In the genomic region with DNA sequence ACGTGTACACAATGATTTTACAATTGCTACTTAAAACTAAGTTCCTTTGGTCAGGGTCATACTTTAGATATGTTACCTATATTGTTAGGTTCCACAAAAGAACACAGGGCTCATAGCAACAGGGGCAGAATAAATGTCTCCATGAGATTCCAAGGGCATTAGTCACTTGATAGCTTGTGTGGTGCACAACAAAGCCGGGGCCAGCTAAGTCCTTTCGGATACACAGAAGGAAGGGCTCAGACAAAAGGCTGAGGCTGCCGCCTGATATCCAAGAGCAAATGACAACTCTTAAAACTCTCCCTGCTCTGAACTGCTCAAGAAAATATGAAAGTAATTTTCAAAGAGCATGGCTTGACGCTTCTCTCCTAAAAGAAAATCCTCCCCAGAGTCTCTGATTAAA, we compare ENCODE assay signal across 10 mouse cellular contexts.
DNase-seq lines count a peak whose midpoint lies in the region; ATAC-seq lines count a peak whose summit lies in the region.
"Had no signal": no experiment of that assay in that cellular context is flagged by ENCODE, and none has a peak within 500 bp of the region (broad histone marks: within the 10 kb centered on the region; RNA-seq: fewer than 3 reads in every experiment).

No protein-coding gene starts in this region.

- no peaks in the 10 kb centered on the region for H3K36me3 ChIP-seq in heart, embryonic 14.5 days (ENCODE audit: control insufficient read depth, insufficient read depth, low read length)
- no peaks in the 10 kb centered on the region for H3K36me3 ChIP-seq in midbrain, embryonic 14.5 days (ENCODE audit: control insufficient read depth, insufficient read depth, low read length)
- H3K36me3 ChIP-seq in midbrain, embryonic 13.5 days: no peaks in the 10 kb centered on the region
- H3K36me3 ChIP-seq in embryonic facial prominence, embryonic 11.5 days (replicated peaks; ENCODE audit: control insufficient read depth, insufficient read depth, low read depth, low read length): no peaks in the 10 kb centered on the region
- H3K36me3 ChIP-seq in stomach, embryonic 15.5 days: no peaks in the 10 kb centered on the region
- H3K36me3 ChIP-seq: limb, embryonic 10.5 days had no signal

- H3K27ac ChIP-seq in heart, embryonic 14.5 days (replicated peaks in 1 of 2; ENCODE audit: control insufficient read depth in 1 of 2, insufficient read depth in 1 of 2, low read depth in 2 of 2, low read length in 2 of 2): peak overlapping the region in 1 of 2 experiments; percentile 20; a peak in 1 of 4 replicates
- H3K27ac ChIP-seq in midbrain, embryonic 14.5 days (replicated peaks; ENCODE audit: low read depth, low read length): no peak overlapping the region
- no peak overlapping the region for H3K27ac ChIP-seq in midbrain, embryonic 13.5 days
- H3K27ac ChIP-seq in embryonic facial prominence, embryonic 11.5 days (replicated peaks; ENCODE audit: low read depth, low read length): peak overlapping the region; percentile 20; the same call in 1 of the 2 replicates
- no peak overlapping the region for H3K27ac ChIP-seq in stomach, embryonic 15.5 days
- H3K27ac ChIP-seq: limb, embryonic 10.5 days had no signal

- no peak for ATAC-seq in heart, embryonic 14.5 days (ENCODE audit: insufficient number of reproducible peaks, insufficient read depth, low FRiP score, low read depth)
- ATAC-seq in midbrain, embryonic 14.5 days (ENCODE audit: low FRiP score, low TSS enrichment): no peak
- ATAC-seq in midbrain, embryonic 13.5 days: no peak
- ATAC-seq in embryonic facial prominence, embryonic 11.5 days (replicated peaks; ENCODE audit: insufficient number of reproducible peaks, low FRiP score, low TSS enrichment, low read depth): 0 out of 2 replicates have a peak, but pooled peaks have one; percentile 11
- ATAC-seq in stomach, embryonic 15.5 days (ENCODE audit: insufficient read depth, low FRiP score, low read depth): peak; percentile 80

- H3K9me3 ChIP-seq in heart, embryonic 14.5 days (ENCODE audit: control insufficient read depth, low read length): no peaks in the 10 kb centered on the region
- H3K9me3 ChIP-seq in midbrain, embryonic 14.5 days (ENCODE audit: control insufficient read depth, low read length): no peaks in the 10 kb centered on the region
- H3K9me3 ChIP-seq in midbrain, embryonic 13.5 days: no peaks in the 10 kb centered on the region
- H3K9me3 ChIP-seq in embryonic facial prominence, embryonic 11.5 days (replicated peaks; ENCODE audit: control insufficient read depth, low read length): no peaks in the 10 kb centered on the region
- H3K9me3 ChIP-seq in stomach, embryonic 15.5 days: no peaks in the 10 kb centered on the region
- H3K9me3 ChIP-seq: limb, embryonic 10.5 days had no signal

- H3K4me1 ChIP-seq in heart, embryonic 14.5 days (ENCODE audit: control insufficient read depth in 2 of 2, insufficient read depth in 2 of 2, low read length in 2 of 2): peaks cover 20 to 33% of the 10 kb centered on the region in 2 experiments
- H3K4me1 ChIP-seq in midbrain, embryonic 14.5 days (ENCODE audit: control insufficient read depth, insufficient read depth, low read length): peaks cover 32% of the 10 kb centered on the region
- H3K4me1 ChIP-seq in midbrain, embryonic 13.5 days (replicated peaks): peaks cover 59% of the 10 kb centered on the region
- H3K4me1 ChIP-seq in embryonic facial prominence, embryonic 11.5 days (ENCODE audit: control insufficient read depth, insufficient read depth, low read length): peaks cover 7% of the 10 kb centered on the region
- H3K4me1 ChIP-seq in stomach, embryonic 15.5 days: peaks cover 14% of the 10 kb centered on the region

- H3K27me3 ChIP-seq in heart, embryonic 14.5 days (ENCODE audit: control insufficient read depth, insufficient read depth, low read length): no peaks in the 10 kb centered on the region
- H3K27me3 ChIP-seq in midbrain, embryonic 14.5 days (ENCODE audit: control insufficient read depth, insufficient read depth, low read length): peaks cover 7% of the 10 kb centered on the region
- H3K27me3 ChIP-seq in midbrain, embryonic 13.5 days: peaks cover 50% of the 10 kb centered on the region
- no peaks in the 10 kb centered on the region for H3K27me3 ChIP-seq in embryonic facial prominence, embryonic 11.5 days (ENCODE audit: control insufficient read depth, insufficient read depth, low read length)
- no peaks in the 10 kb centered on the region for H3K27me3 ChIP-seq in stomach, embryonic 15.5 days (replicated peaks)

- no peak for DNase-seq in heart, postnatal 36 days
- DNase-seq in midbrain, embryonic 14.5 days: peak; percentile 53
- peak; percentile 62 for DNase-seq in embryonic facial prominence, embryonic 11.5 days (ENCODE audit: low spot score)
- no peak for DNase-seq in cerebellum, postnatal 25 days
- no peak for DNase-seq in right cerebral cortex, postnatal 4 days
- DNase-seq: kidney, postnatal 25 days had no signal

- intact Hi-C loops in heart, postnatal 36 days (cut with DNase I): loop anchor here (10.0 kb wide), 1 partner anchor 167 kb away; no protein-coding TSS in a partner anchor

- H3K4me2 ChIP-seq in heart, embryonic 14.5 days (ENCODE audit: low read length): peak overlapping the region; percentile 64
- H3K4me2 ChIP-seq in midbrain, embryonic 14.5 days (ENCODE audit: low read length): peak overlapping the region; percentile 45; the same call in 1 of the 2 replicates
- no peak overlapping the region for H3K4me2 ChIP-seq in midbrain, embryonic 13.5 days (replicated peaks)
- H3K4me2 ChIP-seq in embryonic facial prominence, embryonic 11.5 days (ENCODE audit: low read depth, low read length): no peak overlapping the region
- no peak overlapping the region for H3K4me2 ChIP-seq in stomach, embryonic 15.5 days

- H3K9ac ChIP-seq in heart, embryonic 14.5 days (ENCODE audit: low read length): no peak overlapping the region
- H3K9ac ChIP-seq in midbrain, embryonic 14.5 days (replicated peaks; ENCODE audit: low read length): no peak overlapping the region
- no peak overlapping the region for H3K9ac ChIP-seq in midbrain, embryonic 13.5 days (replicated peaks)
- H3K9ac ChIP-seq in embryonic facial prominence, embryonic 11.5 days (replicated peaks; ENCODE audit: low read length): no peak overlapping the region
- no peak overlapping the region for H3K9ac ChIP-seq in stomach, embryonic 15.5 days

- H3K4me3 ChIP-seq in heart, embryonic 14.5 days (ENCODE audit: control insufficient read depth in 1 of 2, insufficient read depth in 1 of 2, low read depth in 1 of 2, low read length in 2 of 2): no peak overlapping the region
- no peak overlapping the region for H3K4me3 ChIP-seq in midbrain, embryonic 14.5 days (replicated peaks; ENCODE audit: low read depth, low read length)
- no peak overlapping the region for H3K4me3 ChIP-seq in midbrain, embryonic 13.5 days (replicated peaks)
- H3K4me3 ChIP-seq in embryonic facial prominence, embryonic 11.5 days (ENCODE audit: low read depth, low read length): no peak overlapping the region
- H3K4me3 ChIP-seq in stomach, embryonic 15.5 days (replicated peaks): no peak overlapping the region
- H3K4me3 ChIP-seq: limb, embryonic 10.5 days had no signal

- WGBS in heart, embryonic 14.5 days: 23% methylated on average over 5 of the region's 5 CpGs
- 2% methylated on average over 5 of the region's 5 CpGs for WGBS in midbrain, embryonic 14.5 days
- WGBS in midbrain, embryonic 13.5 days: 4% methylated on average over 5 of the region's 5 CpGs
- WGBS in embryonic facial prominence, embryonic 11.5 days: 21% methylated on average over 5 of the region's 5 CpGs
- 33% methylated on average over 5 of the region's 5 CpGs for WGBS in stomach, embryonic 15.5 days

Comparison
In these comparisons a context has a peak if more than half of its experiments do, and no peak if none do; other contexts are left out.
1. H3K4me2 ChIP-seq: peak in heart, embryonic 14.5 days (single experiment) and midbrain, embryonic 14.5 days (single experiment); none in midbrain, embryonic 13.5 days (single experiment), embryonic facial prominence, embryonic 11.5 days (single experiment) and stomach, embryonic 15.5 days (single experiment).
2. ATAC-seq: peak in embryonic facial prominence, embryonic 11.5 days (single experiment) and stomach, embryonic 15.5 days (single experiment); none in heart, embryonic 14.5 days (single experiment), midbrain, embryonic 14.5 days (single experiment) and midbrain, embryonic 13.5 days (single experiment).
3. DNase-seq: peak in midbrain, embryonic 14.5 days (single experiment) and embryonic facial prominence, embryonic 11.5 days (single experiment); none in heart, postnatal 36 days (0 of 2), cerebellum, postnatal 25 days (0 of 2) and right cerebral cortex, postnatal 4 days (single experiment).